In genomic region chr7:87925956-87926355, GRCm38 (mm10) we compare ENCODE assay signal across 12 mouse cellular contexts.
A peak's percentile ranks its signal among the peaks of the same experiment; 100 is the strongest.
DNase-seq lines count a peak whose midpoint lies in the region; ATAC-seq lines count a peak whose summit lies in the region.
"Had no signal": no experiment of that assay in that cellular context is flagged by ENCODE, and none has a peak within 500 bp of the region (broad histone marks: within the 10 kb centered on the region; RNA-seq: fewer than 3 reads in every experiment).

No protein-coding gene starts in this region.

- peaks cover 7% of the 10 kb centered on the region; the same call in 1 of the 2 replicates for H3K4me1 ChIP-seq in neural tube, embryonic 13.5 days (replicated peaks)
- no peaks in the 10 kb centered on the region for H3K4me1 ChIP-seq in liver, embryonic 12.5 days
- H3K4me1 ChIP-seq: limb, embryonic 13.5 days had no signal

- H3K27me3 ChIP-seq in neural tube, embryonic 13.5 days = no peaks in the 10 kb centered on the region
- no peaks in the 10 kb centered on the region for H3K27me3 ChIP-seq in liver, embryonic 12.5 days (replicated peaks)
- H3K27me3 ChIP-seq: limb, embryonic 13.5 days had no signal

- no peaks in the 10 kb centered on the region for H3K36me3 ChIP-seq in neural tube, embryonic 13.5 days
- no peaks in the 10 kb centered on the region for H3K36me3 ChIP-seq in liver, embryonic 12.5 days
- H3K36me3 ChIP-seq: limb, embryonic 13.5 days had no signal

- no peak overlapping the region for H3K9ac ChIP-seq in neural tube, embryonic 13.5 days
- H3K9ac ChIP-seq in liver, embryonic 12.5 days = no peak overlapping the region
- H3K9ac ChIP-seq: limb, embryonic 13.5 days had no signal

- H3K9me3 ChIP-seq in neural tube, embryonic 13.5 days = no peaks in the 10 kb centered on the region
- H3K9me3 ChIP-seq in liver, embryonic 12.5 days (replicated peaks) = no peaks in the 10 kb centered on the region
- H3K9me3 ChIP-seq: limb, embryonic 13.5 days had no signal

- no peak overlapping the region for H3K4me3 ChIP-seq in neural tube, embryonic 13.5 days
- H3K4me3 ChIP-seq in liver, embryonic 12.5 days = no peak overlapping the region
- H3K4me3 ChIP-seq: heart, adult 2 months; limb, embryonic 13.5 days; myocyte had no signal

- H3K4me2 ChIP-seq in neural tube, embryonic 13.5 days = no peak overlapping the region
- H3K4me2 ChIP-seq in liver, embryonic 12.5 days = no peak overlapping the region
- H3K4me2 ChIP-seq: limb, embryonic 13.5 days had no signal

- WGBS in neural tube, embryonic 13.5 days = 46% methylated on average over 5 of the region's 5 CpGs
- WGBS in liver, embryonic 12.5 days (ENCODE audit: insufficient replicate concordance) = 60% methylated on average over 5 of the region's 5 CpGs

- peak; percentile 23; the same call in 1 of the 2 replicates for ATAC-seq in neural tube, embryonic 13.5 days (ENCODE audit: low read depth)
- ATAC-seq in CD4-positive, CD25-positive, alpha-beta regulatory T cell, adult 4 months = no peak
- no peak for ATAC-seq in liver, embryonic 12.5 days

- intact Hi-C loops in heart, postnatal 36 days (cut with DNase I) = no loop called here

- H3K27ac ChIP-seq in neural tube, embryonic 13.5 days (replicated peaks) = no peak overlapping the region
- no peak overlapping the region for H3K27ac ChIP-seq in liver, embryonic 12.5 days
- H3K27ac ChIP-seq: heart, adult 2 months; limb, embryonic 13.5 days had no signal

- peak; percentile 3 for DNase-seq in heart, adult 8-10 months (ENCODE audit: low spot score)
- DNase-seq in heart, postnatal 36 days = no peak
- peak; percentile 59 to 78 for DNase-seq in cerebellum, postnatal 14 days
- peak; percentile 68 to 87 for DNase-seq in layer of hippocampus, adult 18-20 months (ENCODE audit: low spot score in 2 of 2)
- no peak for DNase-seq in thymus, postnatal 36 days
- DNase-seq: adrenal gland, postnatal 36 days; heart, adult 2 months had no signal

Comparison
In these comparisons a context has a peak if more than half of its experiments do, and no peak if none do; other contexts are left out.
1. DNase-seq: peak in heart, adult 8-10 months (single experiment), cerebellum, postnatal 14 days (2 of 2) and layer of hippocampus, adult 18-20 months (2 of 2); none in heart, postnatal 36 days (0 of 2) and thymus, postnatal 36 days (0 of 2).